Mouse (Mus musculus): ENCODE results near the gene Tmem115. TPM values are rescaled to one million over a fixed set of nuclear protein-coding genes. Genes with fewer than 3 reads are reported as not detected.

Gene Tmem115
- polyA plus RNA-seq, 1 experiment from 2014 or later: 43.4 TPM

- H3K4me2 ChIP-seq: no peak overlapping the region
- peaks cover 87% of the 10 kb centered on the region for H3K4me1 ChIP-seq (replicated peaks)
- H3K27me3 ChIP-seq: no peaks in the 10 kb centered on the region
- H3K4me3 ChIP-seq: no peak overlapping the region
- peak overlapping the region; percentile 90 for H3K27ac ChIP-seq (replicated peaks)
- peak; percentile 62 for ATAC-seq (ENCODE audit: low read depth)
- peak overlapping the region; percentile 36; the same call in 1 of the 2 replicates for H3K9ac ChIP-seq
- peaks cover 7% of the 10 kb centered on the region; the same call in 1 of the 2 replicates for H3K36me3 ChIP-seq
- 35% methylated on average over 19 of the region's 19 CpGs for WGBS
- H3K9me3 ChIP-seq: no peaks in the 10 kb centered on the region
Measured at GRCm38 (mm10) chr9:107504662-107505537, 28.8 kb upstream of the Tmem115 start.

- WGBS: 35% methylated on average over 10 of the region's 10 CpGs
- no peaks in the 10 kb centered on the region for H3K27me3 ChIP-seq
- no peaks in the 10 kb centered on the region for H3K9me3 ChIP-seq
- no peak; the same call in 1 of the 2 replicates for ATAC-seq (ENCODE audit: low read depth)
- peak overlapping the region; percentile 86 for H3K27ac ChIP-seq (replicated peaks)
- H3K4me3 ChIP-seq: no peak overlapping the region
- no peak overlapping the region for H3K4me2 ChIP-seq
- H3K9ac ChIP-seq: 0 out of 2 replicates have a peak overlapping the region, but pooled peaks have one; percentile 1
- H3K4me1 ChIP-seq (replicated peaks): peaks cover 100% of the 10 kb centered on the region
- H3K36me3 ChIP-seq: peaks cover 3% of the 10 kb centered on the region; the same call in 1 of the 2 replicates
Measured at GRCm38 (mm10) chr9:107508266-107508665, 25.5 kb upstream of the Tmem115 start.

- H3K9ac ChIP-seq: no peak overlapping the region
- no peak overlapping the region for H3K4me2 ChIP-seq
- H3K4me1 ChIP-seq (replicated peaks): peaks cover 90% of the 10 kb centered on the region
- ATAC-seq (ENCODE audit: low read depth): no peak
- peaks cover 3% of the 10 kb centered on the region; the same call in 1 of the 2 replicates for H3K36me3 ChIP-seq
- H3K27ac ChIP-seq (replicated peaks): peak overlapping the region; percentile 86
- H3K4me3 ChIP-seq: no peak overlapping the region
- H3K27me3 ChIP-seq: no peaks in the 10 kb centered on the region
- H3K9me3 ChIP-seq: no peaks in the 10 kb centered on the region
- 71% methylated on average over 14 of the region's 14 CpGs for WGBS
Measured at GRCm38 (mm10) chr9:107510384-107511100, 23.2 kb upstream of the Tmem115 start.

- Histone ChIP-seq H3K36me3 (peaks cover 3% of the 10 kb centered on the region; the same call in 1 of the 2 replicates), H3K9ac (peak overlapping the region; percentile 38; the same call in 1 of the 2 replicates), H3K4me2 (no peak overlapping the region), H3K9me3 (no peaks in the 10 kb centered on the region), H3K27me3 (no peaks in the 10 kb centered on the region), H3K4me3 (no peak overlapping the region), H3K4me1 (replicated peaks) (peaks cover 81% of the 10 kb centered on the region), H3K27ac (replicated peaks) (peak overlapping the region; percentile 86)
- 30% methylated on average over 8 of the region's 8 CpGs for WGBS
- ATAC-seq (ENCODE audit: low read depth): no peak
Measured at GRCm38 (mm10) chr9:107511436-107511835, 22.3 kb upstream of the Tmem115 start.

- no peak overlapping the region for H3K4me2 ChIP-seq
- 51% methylated on average over 16 of the region's 16 CpGs for WGBS
- H3K9ac ChIP-seq: no peak overlapping the region
- peak overlapping the region; percentile 86 for H3K27ac ChIP-seq (replicated peaks)
- ATAC-seq (ENCODE audit: low read depth): no peak
- H3K4me3 ChIP-seq: no peak overlapping the region
- H3K4me1 ChIP-seq (replicated peaks): peaks cover 72% of the 10 kb centered on the region
- no peaks in the 10 kb centered on the region for H3K9me3 ChIP-seq
- peaks cover 11% of the 10 kb centered on the region; the same call in 1 of the 2 replicates for H3K36me3 ChIP-seq
- no peaks in the 10 kb centered on the region for H3K27me3 ChIP-seq
Measured at GRCm38 (mm10) chr9:107512326-107512725, 21.4 kb upstream of the Tmem115 start.

- Histone ChIP-seq H3K27me3 (peaks cover 3% of the 10 kb centered on the region; the same call in 1 of the 2 replicates), H3K9me3 (no peaks in the 10 kb centered on the region), H3K36me3 (peaks cover 26% of the 10 kb centered on the region; the same call in 1 of the 2 replicates), H3K4me3 (no peak overlapping the region), H3K4me2 (no peak overlapping the region), H3K4me1 (replicated peaks) (peaks cover 51% of the 10 kb centered on the region), H3K9ac (no peak overlapping the region; the same call in 1 of the 2 replicates), H3K27ac (replicated peaks) (peak overlapping the region; percentile 86; the same call in 1 of the 2 replicates)
- peak; percentile 24; the same call in 1 of the 2 replicates for ATAC-seq (ENCODE audit: low read depth)
- 23% methylated on average over 14 of the region's 14 CpGs for whole genome bisulfite sequencing
Measured at GRCm38 (mm10) chr9:107514303-107514955, 19.3 kb upstream of the Tmem115 start.

GRCm38 (mm10) chr9:107520331-107520730 is 13.4 kb upstream of the Tmem115 start:
- Histone ChIP-seq H3K4me1 (replicated peaks) (peaks cover 28% of the 10 kb centered on the region), H3K4me3 (no peak overlapping the region), H3K27me3 (peaks cover 21% of the 10 kb centered on the region), H3K27ac (replicated peaks) (no peak overlapping the region; the same call in 1 of the 2 replicates), H3K4me2 (no peak overlapping the region), H3K9me3 (no peaks in the 10 kb centered on the region), H3K36me3 (peaks cover 42% of the 10 kb centered on the region), H3K9ac (no peak overlapping the region)
- no peak for ATAC-seq (ENCODE audit: low read depth)
- WGBS: 38% methylated on average over 6 of the region's 6 CpGs

- peak overlapping the region; percentile 34; the same call in 1 of the 2 replicates for H3K9ac ChIP-seq
- H3K27me3 ChIP-seq: peaks cover 30% of the 10 kb centered on the region
- peaks cover 47% of the 10 kb centered on the region for H3K36me3 ChIP-seq
- H3K4me3 ChIP-seq: no peak overlapping the region
- no peak overlapping the region for H3K4me2 ChIP-seq
- no peak for ATAC-seq (ENCODE audit: low read depth)
- H3K4me1 ChIP-seq (replicated peaks): peaks cover 30% of the 10 kb centered on the region
- WGBS: 64% methylated on average over 5 of the region's 5 CpGs
- no peaks in the 10 kb centered on the region for H3K9me3 ChIP-seq
- H3K27ac ChIP-seq (replicated peaks): peak overlapping the region; percentile 64
Measured at GRCm38 (mm10) chr9:107521190-107521589, 12.6 kb upstream of the Tmem115 start.

- 28% methylated on average over 25 of the region's 25 CpGs for WGBS
- 0 out of 2 replicates have a peak, but pooled peaks have one; percentile 27 for ATAC-seq (ENCODE audit: low read depth)
- Histone ChIP-seq H3K9me3 (no peaks in the 10 kb centered on the region), H3K4me2 (peak overlapping the region; percentile 29), H3K4me1 (replicated peaks) (peaks cover 37% of the 10 kb centered on the region), H3K27ac (replicated peaks) (peak overlapping the region; percentile 52; the same call in 1 of the 2 replicates), H3K9ac (peak overlapping the region; percentile 55), H3K36me3 (peaks cover 45% of the 10 kb centered on the region), H3K4me3 (no peak overlapping the region), H3K27me3 (peaks cover 37% of the 10 kb centered on the region)
Measured at GRCm38 (mm10) chr9:107521711-107522399, 11.9 kb upstream of the Tmem115 start.

GRCm38 (mm10) chr9:107522400-107522711 is 11.4 kb upstream of the Tmem115 start:
- Histone ChIP-seq H3K9me3 (no peaks in the 10 kb centered on the region), H3K4me1 (replicated peaks) (peaks cover 42% of the 10 kb centered on the region), H3K27ac (replicated peaks) (peak overlapping the region; percentile 52; the same call in 1 of the 2 replicates), H3K4me3 (no peak overlapping the region), H3K36me3 (peaks cover 44% of the 10 kb centered on the region), H3K27me3 (peaks cover 41% of the 10 kb centered on the region), H3K9ac (peak overlapping the region; percentile 55), H3K4me2 (peak overlapping the region; percentile 29; the same call in 1 of the 2 replicates)
- no peak; the same call in 1 of the 2 replicates for ATAC-seq (ENCODE audit: low read depth)
- 22% methylated on average over 2 of the region's 2 CpGs for WGBS
